Mouse (Mus musculus) B cell, adult 67 days (primary cell): ENCODE data around the gene Zfp607b. TPM values are rescaled to one million over a fixed set of nuclear protein-coding genes. Genes with fewer than 3 reads are reported as not detected.

Experiments used
- total RNA-seq, 2 experiments: library from RNA; stranded (reverse); gene quantifications; 4 replicates each; pipeline ENCODE4 v1.2.4; 2023

Gene Zfp607b
- total RNA-seq, result 1 to 10 TPM; 1.3 to 2.2 TPM

DNA sequence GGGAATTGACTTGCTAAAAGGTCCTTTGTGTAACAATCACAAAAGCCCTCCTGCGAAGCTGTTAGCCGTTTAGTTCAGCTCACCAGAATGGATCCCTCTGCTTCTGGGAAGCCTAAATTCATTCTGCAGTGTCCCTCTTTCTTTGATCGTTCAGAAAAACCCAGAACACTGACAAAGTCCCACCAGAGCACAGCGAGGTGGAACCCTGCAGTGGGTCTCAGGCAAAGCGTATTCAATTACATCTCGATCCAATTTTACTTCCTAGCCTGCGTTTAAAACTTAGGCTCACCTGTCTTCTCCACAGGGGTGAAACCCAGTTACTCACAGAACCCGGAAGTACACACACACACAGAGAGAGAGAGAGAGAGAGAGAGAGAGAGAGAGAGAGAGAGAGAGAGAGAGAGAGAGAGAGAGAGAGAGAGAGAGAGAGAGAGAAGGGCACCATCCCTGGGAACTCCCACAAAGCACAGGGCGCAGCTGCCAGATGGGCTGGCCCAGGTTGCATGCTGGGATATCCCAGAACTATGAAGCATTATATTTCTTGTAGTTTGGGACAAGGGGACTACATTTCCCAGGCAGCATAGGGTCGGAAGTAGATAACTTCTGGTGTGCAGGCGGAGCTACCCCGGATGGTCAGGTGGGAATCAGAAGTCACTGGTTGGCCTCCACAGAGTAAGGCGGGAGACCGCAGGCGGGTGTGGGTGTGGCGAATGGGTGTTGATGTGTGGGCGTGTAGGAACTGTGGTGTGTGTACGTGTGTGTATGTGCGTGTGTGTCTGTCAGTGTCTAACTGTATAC lies at the start of gene Zfp607b:
Zfp607b (plus strand) TSS at position 526 of the 798 bp plus-strand sequence.

DNA sequence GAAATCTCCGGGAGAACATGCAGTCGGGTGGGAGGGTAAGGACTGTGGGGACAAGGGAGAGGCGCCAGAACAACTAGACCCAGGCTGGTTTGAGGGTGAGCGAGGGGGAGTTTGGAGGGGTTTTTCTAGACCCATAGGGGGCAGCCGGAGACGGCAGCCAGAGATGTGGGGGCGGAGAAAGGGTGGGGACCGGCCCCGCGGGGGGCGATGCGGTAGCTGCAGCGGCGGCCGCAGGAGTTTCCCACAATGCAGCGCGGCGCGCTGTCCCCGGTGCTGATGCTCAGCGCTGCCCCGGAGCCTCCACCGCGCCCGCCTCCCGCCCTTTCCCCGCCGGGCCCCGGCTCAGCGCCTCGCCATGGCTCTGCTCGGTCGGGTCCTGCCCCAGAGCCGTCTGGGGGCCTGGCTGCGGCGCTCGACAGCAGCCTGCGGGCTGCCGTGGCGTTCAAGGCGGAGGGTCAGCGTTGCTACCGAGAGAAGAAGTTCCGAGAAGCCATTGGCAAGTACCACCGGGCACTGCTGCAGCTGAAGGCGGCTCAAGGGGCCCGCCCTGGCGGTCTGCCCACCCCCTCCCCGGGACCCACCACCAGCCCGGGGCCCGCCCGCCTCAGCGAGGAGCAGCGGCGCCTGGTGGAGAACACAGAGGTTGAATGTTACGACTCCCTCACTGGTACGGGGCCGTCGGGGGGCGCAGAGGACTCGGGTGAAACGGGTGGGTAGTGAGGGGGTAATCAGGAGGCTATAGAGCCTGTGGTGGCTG lies 35.3 kb upstream of the Zfp607b start, which contains the start of gene Ttc9b:
Ttc9b (plus strand) TSS at position 235 of the 757 bp plus-strand sequence.

DNA sequence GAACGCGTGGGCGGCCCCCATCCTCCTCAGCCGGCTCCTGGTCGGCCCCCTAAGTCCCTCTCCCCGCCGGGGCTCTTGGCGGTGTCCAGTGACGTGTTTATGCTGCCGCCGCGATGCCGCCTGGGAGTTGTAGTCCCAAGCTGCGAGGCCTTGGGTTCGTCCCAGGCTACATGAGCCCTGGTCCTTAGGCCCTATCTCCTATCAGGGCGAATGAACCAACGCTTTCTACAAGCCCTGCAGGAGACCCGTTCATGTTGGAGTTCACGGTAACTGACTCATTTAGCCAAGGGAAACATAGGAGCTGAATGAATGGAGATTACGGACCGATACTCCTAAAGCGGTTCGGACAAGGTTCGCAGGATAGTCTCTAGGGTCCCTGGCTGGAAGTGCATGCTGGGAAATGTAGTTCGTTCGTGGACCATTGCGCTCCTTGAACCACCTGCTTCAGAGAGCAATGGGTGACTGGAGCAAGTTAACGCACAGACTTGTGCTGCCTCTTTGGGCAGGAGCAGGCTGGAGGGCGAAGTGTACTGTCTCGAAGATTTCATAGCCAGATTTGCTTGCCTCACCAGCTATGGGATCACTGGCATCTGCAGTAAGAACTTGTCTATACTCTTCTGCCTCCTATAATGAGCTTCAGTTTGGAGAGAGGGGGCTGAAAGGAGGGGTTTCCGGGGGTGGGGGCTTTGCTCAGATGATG lies 14.5 kb upstream of the Zfp607b start, which contains the start of gene Map3k10:
Map3k10 (minus strand) TSS at position 77 of the 700 bp plus-strand sequence.

DNA sequence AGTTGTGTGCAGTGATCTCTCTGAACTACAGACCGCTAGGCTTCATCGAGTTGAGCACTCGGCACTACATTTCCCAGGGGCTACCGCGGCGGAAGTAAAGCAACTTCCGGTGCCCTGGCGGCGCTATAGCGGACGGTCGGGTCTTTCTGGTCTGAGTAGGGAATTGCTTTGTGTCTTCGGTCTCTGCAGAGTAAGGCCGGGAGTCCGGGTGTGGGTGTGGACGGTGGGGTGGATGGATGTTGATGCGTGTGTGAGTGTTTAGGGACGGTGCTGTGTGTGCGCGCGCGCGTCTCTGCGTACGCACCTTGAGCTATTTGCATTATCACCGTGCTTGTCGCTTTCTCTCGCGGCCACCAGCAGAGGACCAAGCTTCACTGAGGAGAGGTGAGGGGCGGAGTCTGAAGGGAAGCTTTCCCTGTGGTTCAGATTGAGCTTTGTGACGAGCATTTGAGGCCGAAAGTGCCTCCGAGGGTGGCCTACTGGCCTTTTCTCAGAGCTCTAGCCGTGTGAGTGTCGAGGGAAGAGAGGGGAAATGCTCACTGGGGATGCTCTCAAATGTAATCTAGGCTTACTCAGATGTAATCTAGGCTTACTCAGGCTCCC lies 42.2 kb downstream of the Zfp607b start, which contains the start of gene Zfp60:
Zfp60 (plus strand) TSS at position 109 of the 603 bp plus-strand sequence.

Other genes starting within 250 kb of the Zfp607b start
- 1 to 10 TPM in 1 of 2 experiments, under 1 TPM in 1; 0.18 to 1.2 TPM for gene Sptbn4, start 241.7 kb upstream of the Zfp607b start, total RNA-seq
- 10 to 100 TPM; 68.2 to 79.7 TPM for gene Blvrb, start 241.4 kb upstream of the Zfp607b start, total RNA-seq
- gene Sertad3, start 215.6 kb upstream of the Zfp607b start, total RNA-seq, result 10 to 100 TPM; 21.4 to 21.7 TPM
- gene Sertad1, start 202.4 kb upstream of the Zfp607b start, total RNA-seq, result 10 to 100 TPM; 31.8 to 34.5 TPM
- under 1 TPM; 0.27 to 0.46 TPM for gene Prx, start 190.0 kb upstream of the Zfp607b start, total RNA-seq
- not detected for gene Hipk4, start 166.1 kb upstream of the Zfp607b start, total RNA-seq
- 10 to 100 TPM; 54.4 to 55.1 TPM for gene Pld3, start 136.1 kb upstream of the Zfp607b start, total RNA-seq
- gene 2310022A10Rik, start 136.1 kb upstream of the Zfp607b start, total RNA-seq, result 10 to 100 TPM; 26.4 to 29.2 TPM
- gene Akt2, start 97.8 kb upstream of the Zfp607b start, total RNA-seq, result 100 to 1,000 TPM in 1 of 2 experiments, 10 to 100 TPM in 1; 99.1 to 102 TPM
- not detected for gene Ttc9b, start 35.4 kb upstream of the Zfp607b start, total RNA-seq
- gene Map3k10, start 14.7 kb upstream of the Zfp607b start, total RNA-seq, result 10 to 100 TPM; 12.6 to 16.5 TPM
- 10 to 100 TPM; 21.5 to 22.2 TPM for gene Zfp60, start 42.0 kb downstream of the Zfp607b start, total RNA-seq
- 10 to 100 TPM; 11.0 to 16.7 TPM for gene Zfp626, start 117.9 kb downstream of the Zfp607b start, total RNA-seq
- gene Zfp59, start 149.3 kb downstream of the Zfp607b start, total RNA-seq, result 1 to 10 TPM; 5.8 to 7.8 TPM
- gene Zfp607a, start 168.2 kb downstream of the Zfp607b start, total RNA-seq, result 10 to 100 TPM; 14.1 to 14.8 TPM
- gene Zfp974, start 240.1 kb downstream of the Zfp607b start, total RNA-seq, result 10 to 100 TPM; 13.6 to 16.9 TPM